Mouse (Mus musculus) CH12.LX (cell line): ENCODE data around the gene Acot2. TPM values are rescaled to one million over a fixed set of nuclear protein-coding genes. Genes with fewer than 3 reads are reported as not detected.
"Not testable (repeated sequence)": the region's sequence is repeated elsewhere in the genome, so short reads cannot be mapped to it uniquely, and the experiment has no call there.

ENCODE experiments used
- DNase-seq: peaks from one replicate; pipeline ENCODE4 v3.0.0-alpha.2; 2013; ENCODE audit errors: extremely low read depth
- H3K27ac ChIP-seq: 2 replicates; pipeline ENCODE4 v1.5.1; 2012; ENCODE audit warnings: low read depth, mild to moderate bottlenecking, control low read depth, moderate library complexity; ENCODE audit not compliant: insufficient read depth
- H3K27me3 ChIP-seq: replicated peaks from 2 replicates; pipeline ENCODE3; 2012; ENCODE audit warnings: inconsistent platforms
- H3K36me3 ChIP-seq, 2 experiments: replicated peaks in 1 of 2; 2 replicates each; pipeline versions ENCODE3 to v1.6.1; 2012; ENCODE audit warnings: inconsistent platforms in 1 of 2, low read length in 1 of 2, mild to moderate bottlenecking in 1 of 2, mixed read lengths in 1 of 2, moderate library complexity in 1 of 2; ENCODE audit not compliant: control insufficient read depth in 1 of 2, insufficient read depth in 1 of 2
- H3K4me1 ChIP-seq, 2 experiments: 2 replicates each; pipeline ENCODE4 v1.6.1; 2012; ENCODE audit warnings: inconsistent platforms in 1 of 2, moderate library complexity in 1 of 2; ENCODE audit not compliant: insufficient read depth in 2 of 2, control insufficient read depth in 1 of 2
- H3K4me2 ChIP-seq: 2 replicates; pipeline ENCODE4 v1.6.1; 2012; ENCODE audit warnings: low read depth, mild to moderate bottlenecking, control low read depth; ENCODE audit not compliant: poor library complexity, insufficient read depth, severe bottlenecking
- H3K4me3 ChIP-seq, 3 experiments: fragments of 150-350 bp in 1 of 3; sonication (generic) in 1 of 3; replicated peaks in 1 of 3; 2 replicates each; pipeline versions ENCODE3 to v1.5.1; 2011 to 2012; ENCODE audit warnings: low read depth in 2 of 3, low read length in 2 of 3, mild to moderate bottlenecking in 2 of 3, moderate library complexity in 2 of 3, control low read depth in 1 of 3, improper control_type of control experiment in 1 of 3, inconsistent platforms in 1 of 3, mixed read lengths in 1 of 3; ENCODE audit not compliant: poor library complexity in 1 of 3
- H3K79me2 ChIP-seq: replicated peaks from 2 replicates; pipeline ENCODE4 v1.6.1; 2012; ENCODE audit warnings: mild to moderate bottlenecking, moderate library complexity; ENCODE audit not compliant: control insufficient read depth, poor library complexity, insufficient read depth, severe bottlenecking; ENCODE audit errors: extremely low read depth
- H3K9ac ChIP-seq: 2 replicates; pipeline ENCODE4 v1.6.1; 2012; ENCODE audit warnings: low read depth, mild to moderate bottlenecking, control low read depth, moderate library complexity; ENCODE audit not compliant: insufficient read depth
- H3K9me3 ChIP-seq: replicated peaks from 2 replicates; pipeline ENCODE3; 2012; ENCODE audit warnings: low read length, inconsistent platforms, mixed read lengths
- BHLHE40 ChIP-seq: IDR thresholded peaks from 2 replicates; pipeline ENCODE4 v1.6.1; 2011; ENCODE audit warnings: mild to moderate bottlenecking, low read depth, low read length, improper control_type of control experiment
- CHD2 ChIP-seq: IDR thresholded peaks from 2 replicates; pipeline ENCODE4 v1.6.1; 2011; ENCODE audit warnings: low read length, improper control_type of control experiment
- E2F4 ChIP-seq: IDR thresholded peaks from 2 replicates; pipeline ENCODE4 v1.6.1; 2011; ENCODE audit warnings: low read depth, low read length, improper control_type of control experiment; ENCODE audit not compliant: insufficient replicate concordance
- ELF1 ChIP-seq: IDR thresholded peaks from 2 replicates; pipeline ENCODE4 v1.6.1; 2014; ENCODE audit warnings: low read depth, mild to moderate bottlenecking, inconsistent platforms, low read length, improper control_type of control experiment
- EP300 ChIP-seq: IDR thresholded peaks from 2 replicates; pipeline ENCODE4 v1.6.1; 2011; ENCODE audit warnings: low read length, improper control_type of control experiment
- ETS1 ChIP-seq: conservative IDR thresholded peaks from 2 replicates; pipeline ENCODE4 v1.6.1; 2012; ENCODE audit warnings: low read depth, mild to moderate bottlenecking, inconsistent platforms, low read length, improper control_type of control experiment, moderate library complexity
- IRF4 ChIP-seq: IDR thresholded peaks from 2 replicates; pipeline ENCODE4 v1.6.1; 2014; ENCODE audit warnings: low read depth, mild to moderate bottlenecking, inconsistent platforms, low read length, improper control_type of control experiment
- JUND ChIP-seq: conservative IDR thresholded peaks from 2 replicates; pipeline ENCODE4 v1.6.1; 2011; ENCODE audit warnings: low read depth, low read length, improper control_type of control experiment
- KAT2A ChIP-seq: IDR thresholded peaks from 2 replicates; pipeline ENCODE4 v1.6.1; 2012; ENCODE audit warnings: low read length, improper control_type of control experiment, inconsistent platforms; ENCODE audit not compliant: insufficient replicate concordance
- MAFK ChIP-seq: IDR thresholded peaks from 2 replicates; pipeline ENCODE4 v1.6.1; 2011; ENCODE audit warnings: low read length, improper control_type of control experiment; ENCODE audit not compliant: insufficient replicate concordance
- MAX ChIP-seq: IDR thresholded peaks from 2 replicates; pipeline ENCODE4 v1.6.1; 2011; ENCODE audit warnings: low read length, improper control_type of control experiment
- NRF1 ChIP-seq: IDR thresholded peaks from 2 replicates; pipeline ENCODE4 v1.6.1; 2014; ENCODE audit warnings: low read depth, mild to moderate bottlenecking, inconsistent platforms, low read length, improper control_type of control experiment, moderate library complexity
- PAX5 ChIP-seq: IDR thresholded peaks from 2 replicates; pipeline ENCODE4 v1.6.1; 2012; ENCODE audit warnings: low read length, inconsistent platforms, mixed read lengths
- POLR2A ChIP-seq: IDR thresholded peaks from 2 replicates; pipeline ENCODE4 v1.6.1; 2011; ENCODE audit warnings: low read depth, mild to moderate bottlenecking, improper control_type of control experiment, low read length
- POLR2AphosphoS2 ChIP-seq: IDR thresholded peaks from 2 replicates; pipeline ENCODE4 v1.6.1; 2011; ENCODE audit warnings: low read depth, low read length, improper control_type of control experiment
- TBP ChIP-seq: conservative IDR thresholded peaks from 2 replicates; pipeline ENCODE4 v1.6.1; 2011; ENCODE audit warnings: low read depth, low read length, improper control_type of control experiment
- TCF12 ChIP-seq: IDR thresholded peaks from 2 replicates; pipeline ENCODE4 v1.6.1; 2014; ENCODE audit warnings: low read depth, mild to moderate bottlenecking, inconsistent platforms, low read length, improper control_type of control experiment
- USF2 ChIP-seq: conservative IDR thresholded peaks from 2 replicates; pipeline ENCODE4 v1.6.1; 2011; ENCODE audit warnings: low read depth, low read length, improper control_type of control experiment
- ZC3H11A ChIP-seq: IDR thresholded peaks from 2 replicates; pipeline ENCODE4 v1.6.1; 2012; ENCODE audit warnings: low read depth, mild to moderate bottlenecking, inconsistent platforms, low read length, improper control_type of control experiment
- ZMIZ1 ChIP-seq: IDR thresholded peaks from 2 replicates; pipeline ENCODE4 v1.6.1; 2012; ENCODE audit warnings: low read depth, mild to moderate bottlenecking, inconsistent platforms, low read length, improper control_type of control experiment
- ZNF384 ChIP-seq: IDR thresholded peaks from 2 replicates; pipeline ENCODE4 v1.6.1; 2012; ENCODE audit warnings: low read depth, low read length, improper control_type of control experiment, inconsistent platforms
- dilution Hi-C: fragments of 300-500 bp; cut with MboI; formaldehyde crosslinking; loops from 2 replicates; pipeline ENCODE4 v1.14.3; 2020; ENCODE audit warnings: low sequenced_read_pairs; ENCODE audit not compliant: extremely low pct_unique_long_range_greater_than_20kb, extremely low pct_ligation_motif_present
- in situ Hi-C: fragments of 300-500 bp; cut with MboI; formaldehyde crosslinking; loops from 3 replicates; pipeline ENCODE4 v1.14.3; 2019; ENCODE audit warnings: low sequenced_read_pairs, low pct_ligation_motif_present, low pct_unique_long_range_greater_than_20kb, mixed read lengths
- polyA plus RNA-seq: library from polyadenylated mRNA; unstranded; fragments of >175 nt; gene quantifications from 2 replicates; pipeline ENCODE4 v1.2.1, GENCODE M21; 2012; ENCODE audit warnings: low read depth; ENCODE audit not compliant: insufficient read length
- total RNA-seq, 2 experiments: library from RNA; depleted of rRNA; stranded (reverse); fragments of 300-350 nt in 1 of 2; fragments of >200 nt in 1 of 2; gene quantifications; 2 replicates each; pipeline ENCODE4 v1.2.3; 2012 to 2014

Acot2 gene
- total and polyA plus RNA-seq, 3 experiments = 6.6 to 13.2 (median 9.7) TPM

- in situ Hi-C loops (no loop called here), dilution Hi-C loops (no loop called here)
- no peaks in the 10 kb centered on the region for H3K79me2 ChIP-seq
- no peak for TF ChIP-seq POLR2AphosphoS2
- no peak for TF ChIP-seq BHLHE40
- TF ChIP-seq PAX5 = no peak
- TF ChIP-seq ETS1 = no peak
- TF ChIP-seq EP300 = peak; percentile 27; the same call in 1 of the 2 replicates
- peak; percentile 48; the same call in 1 of the 2 replicates for TF ChIP-seq IRF4
- no peak for TF ChIP-seq NRF1
- peaks cover 0 to 8% of the 10 kb centered on the region in 2 experiments; a peak in 2 of 4 replicates for H3K4me1 ChIP-seq
- H3K4me2 ChIP-seq = no peak overlapping the region
- no peak overlapping the region for H3K9ac ChIP-seq
- H3K27me3 ChIP-seq = no peaks in the 10 kb centered on the region
- H3K36me3 ChIP-seq = peaks cover 4 to 11% of the 10 kb centered on the region in 2 experiments
- H3K27ac ChIP-seq = no peak overlapping the region
- peak; percentile 23 for DNase-seq
- peaks cover 12% of the 10 kb centered on the region for H3K9me3 ChIP-seq
- no peak overlapping the region for H3K4me3 ChIP-seq
These were observed 9.6 kb downstream of the Acot2 start for GRCm38 (mm10) chr12:83997221-83997620.

- dilution Hi-C loops = no loop called here
- DNase-seq = no peak
- no peak overlapping the region for H3K27ac ChIP-seq
These were observed 10.9 kb downstream of the Acot2 start for GRCm38 (mm10) chr12:83998341-83999107.

GRCm38 (mm10) chr12:83999237-83999636, 11.6 kb downstream of the Acot2 start:
- peaks cover 0 to 16% of the 10 kb centered on the region in 2 experiments; a peak in 2 of 4 replicates for H3K4me1 ChIP-seq
- H3K4me2 ChIP-seq, dilution Hi-C loops: not testable (repeated sequence)

More at GRCm38 (mm10) chr12:83998341-83999107, 10.9 kb downstream of the Acot2 start:
- peaks cover 0 to 9% of the 10 kb centered on the region in 2 experiments; a peak in 2 of 4 replicates for H3K4me1 ChIP-seq
- TF ChIP-seq ZMIZ1 = no peak
- no peak for TF ChIP-seq POLR2AphosphoS2
- no peak for TF ChIP-seq JUND
- TF ChIP-seq ZNF384 = no peak
- TF ChIP-seq EP300 = no peak
- TF ChIP-seq NRF1 = no peak
- no peak for TF ChIP-seq MAFK
- TF ChIP-seq MAX = no peak
- no peak for TF ChIP-seq POLR2A
- no peak for TF ChIP-seq E2F4
- no peak for TF ChIP-seq USF2
- no peak for TF ChIP-seq KAT2A
- TF ChIP-seq ZC3H11A = no peak
- TF ChIP-seq CHD2 = no peak
- TF ChIP-seq TBP = no peak
- TF ChIP-seq ELF1 = no peak
- no peak for TF ChIP-seq TCF12
- TF ChIP-seq, all 38 proteins: peak for 0
- in situ Hi-C loops = no loop called here
- Histone ChIP-seq H3K27me3 (no peaks in the 10 kb centered on the region), H3K36me3 (peaks cover under 1 to 3% of the 10 kb centered on the region in 2 experiments), H3K79me2 (no peaks in the 10 kb centered on the region), H3K9me3 (peaks cover 17% of the 10 kb centered on the region), H3K4me2 (no peak overlapping the region), H3K4me3 (no peak overlapping the region), H3K9ac (no peak overlapping the region)

More at GRCm38 (mm10) chr12:83999237-83999636, 11.6 kb downstream of the Acot2 start:
- H3K4me3 ChIP-seq, H3K9ac ChIP-seq, H3K79me2 ChIP-seq, H3K36me3 ChIP-seq, H3K27ac ChIP-seq, in situ Hi-C loops, DNase-seq, H3K27me3 ChIP-seq: not testable (repeated sequence)
- H3K9me3 ChIP-seq = peaks cover 17% of the 10 kb centered on the region
